ENCODE assay signal across 8 mouse cellular contexts in genomic region chr12:3806271-3806684, GRCm38 (mm10). TPM values are rescaled to one million over a fixed set of nuclear protein-coding genes. Genes with fewer than 3 reads are reported as not detected.
DNase-seq lines count a peak whose midpoint lies in the region; ATAC-seq and TF ChIP-seq lines count a peak whose summit lies in the region.

No protein-coding gene starts in this region.

- peak; percentile 76 for TF ChIP-seq CTCF in brain, embryonic 14.5 days (IDR thresholded peaks at IDR 0.05; ENCODE audit: borderline replicate concordance, extremely low read depth, insufficient read depth, insufficient read length)

- under 1% methylated on average over 31 of the region's 41 CpGs for WGBS in forebrain, embryonic 12.5 days

- no peaks in the 10 kb centered on the region for H3K9me3 ChIP-seq in ES-E14 (ENCODE audit: control insufficient read depth, insufficient read depth, low read depth, low read length)
- H3K9me3 ChIP-seq in forebrain, embryonic 12.5 days, result no peaks in the 10 kb centered on the region

- intact Hi-C loops in heart, postnatal 36 days (cut with DNase I), result loop anchor here (1.0 to 10.0 kb wide), 3 partner anchors 47 to 231 kb away; partner anchors contain the start of gene Dtnb

- TF ChIP-seq POLR2A in brain, embryonic 14.5 days (IDR thresholded peaks at IDR 0.05; ENCODE audit: borderline replicate concordance, extremely low read depth, insufficient read depth, insufficient read length, poor library complexity, severe bottlenecking), result no peak; the same call in 1 of the 2 replicates

- H3K4me1 ChIP-seq in ES-E14 (ENCODE audit: control insufficient read depth in 2 of 2, insufficient read depth in 2 of 2, low read length in 2 of 2, poor library complexity in 1 of 2), result peaks cover 3 to 13% of the 10 kb centered on the region in 2 experiments; a peak in 2 of 4 replicates
- H3K4me1 ChIP-seq in forebrain, embryonic 12.5 days, result peaks cover 35% of the 10 kb centered on the region

- peak overlapping the region; percentile 80 for H3K4me2 ChIP-seq in forebrain, embryonic 12.5 days

- H3K36me3 ChIP-seq in ES-E14 (ENCODE audit: control insufficient read depth, insufficient read depth, low read length, poor library complexity, severe bottlenecking), result no peaks in the 10 kb centered on the region
- H3K36me3 ChIP-seq in forebrain, embryonic 12.5 days (replicated peaks), result no peaks in the 10 kb centered on the region; the same call in 1 of the 2 replicates

- no peak overlapping the region for H3K27ac ChIP-seq in ES-E14 (ENCODE audit: insufficient read depth, low read depth, low read length, poor library complexity, severe bottlenecking)
- peak overlapping the region; percentile 88 for H3K27ac ChIP-seq in forebrain, embryonic 12.5 days

- peaks cover 31% of the 10 kb centered on the region for H3K27me3 ChIP-seq in forebrain, embryonic 12.5 days

- in situ Hi-C loops in ES-E14 (cut with MboI; ENCODE audit: low sequenced_read_pairs in 2 of 2, unreplicated experiment in 2 of 2), result no loop called here

- DNase-seq in ES-E14 (ENCODE audit: low read depth, low spot score), result no peak
- DNase-seq in brain, embryonic 14.5 days (ENCODE audit: low read depth), result peak; percentile 81
- peak; percentile 84 to 85 for DNase-seq in heart, postnatal 36 days
- DNase-seq in layer of hippocampus, postnatal 36 days, result peak; percentile 60 to 63
- peak; percentile 75 to 86 for DNase-seq in right cerebral cortex, postnatal 10 days (ENCODE audit: low spot score in 2 of 2)
- peak; percentile 83 for DNase-seq in urinary bladder, postnatal 14 days (ENCODE audit: low spot score)

- peak; percentile 85 for ATAC-seq in forebrain, embryonic 12.5 days (ENCODE audit: low FRiP score)
- peak; percentile 90 for ATAC-seq in megakaryocyte progenitor cell, adult 5-6 weeks (replicated peaks; ENCODE audit: poor library complexity)

- peak overlapping the region; percentile 82 for H3K9ac ChIP-seq in ES-E14 (ENCODE audit: insufficient read depth, low read depth, low read length, poor library complexity, severe bottlenecking)
- H3K9ac ChIP-seq in forebrain, embryonic 12.5 days, result peak overlapping the region; percentile 92

- H3K4me3 ChIP-seq in ES-E14 (ENCODE audit: insufficient read depth in 1 of 2, low read depth in 1 of 2, low read length in 2 of 2, poor library complexity in 1 of 2, severe bottlenecking in 1 of 2), result peak overlapping the region; percentile 68 to 94; a peak in 3 of 4 replicates
- peak overlapping the region; percentile 89 for H3K4me3 ChIP-seq in forebrain, embryonic 12.5 days (replicated peaks)

TF ChIP-seq in ES-E14, 5 proteins besides CTCF, POLR2A, EP300 and RAD21:
- TF ChIP-seq ZC3H11A (IDR thresholded peaks at IDR 0.05; ENCODE audit: borderline replicate concordance, low read depth, low read length) (no peak), CHD2 (IDR thresholded peaks at IDR 0.05; ENCODE audit: low read depth, low read length) (no peak), HCFC1 (IDR thresholded peaks at IDR 0.05; ENCODE audit: borderline replicate concordance, insufficient read depth, low read length) (peak; percentile 47; the same call in 1 of the 2 replicates), MAFK (IDR thresholded peaks at IDR 0.05; ENCODE audit: insufficient read depth, low read depth, low read length) (no peak), ZNF384 (IDR thresholded peaks at IDR 0.05; ENCODE audit: low read depth, low read length) (no peak)

RNA-seq across cellular contexts. Expression of gene Dnmt3a, which starts 0.5 kb away (rescaled TPM):
- 77.0 and 90.9 TPM in 2 replicates for total RNA-seq in ES-E14 (2012; rRNA removed)
- polyA plus RNA-seq in brain, embryonic 14.5 days (2012; rRNA removed), result 36.2 and 54.8 TPM in 2 replicates
- 139 and 146 TPM in 2 replicates for polyA plus RNA-seq in forebrain, embryonic 12.5 days (2016; fragmentation: Nextera tagmentation; extraction: Ambion mirVana)
- 10 to 100 TPM; 71.7 to 75.8 TPM for total RNA-seq in heart, postnatal 36 days (2021)
- 10 to 100 TPM; 75.4 to 79.8 TPM for total RNA-seq in layer of hippocampus, postnatal 36 days (2021)
- total RNA-seq in megakaryocyte progenitor cell, adult 5-6 weeks (2015), result 12.1 and 19.4 TPM in 2 replicates
- total RNA-seq in megakaryocyte progenitor cell, adult 5-6 weeks (2017), result 20.4 and 21.8 TPM in 2 replicates
